Comparison of ENCODE assay signal across 12 mouse cellular contexts in genomic region chr7:137213444-137213843, GRCm38 (mm10).
"Had no signal": no experiment of that assay in that cellular context is flagged by ENCODE, and none has a peak within 500 bp of the region (broad histone marks: within the 10 kb centered on the region; RNA-seq: fewer than 3 reads in every experiment).

No protein-coding gene starts in this region.

- H3K27me3 ChIP-seq: intestine, embryonic 15.5 days; midbrain, embryonic 13.5 days had no signal

- H3K4me2 ChIP-seq: intestine, embryonic 15.5 days; liver, embryonic 12.5 days; lung, embryonic 14.5 days; midbrain, embryonic 13.5 days had no signal

- H3K36me3 ChIP-seq: intestine, embryonic 15.5 days; liver, embryonic 12.5 days had no signal

- DNase-seq: kidney, adult 18-20 months; kidney, postnatal 10 days; left cerebral cortex, postnatal 4 days; lung, embryonic 14.5 days; retina, postnatal 1 day; right cerebral cortex, postnatal 4 days; spleen, adult 18-20 months; thymus, adult 18-20 months; thymus, postnatal 14 days had no signal

- ATAC-seq: intestine, embryonic 15.5 days; liver, embryonic 12.5 days; midbrain, embryonic 13.5 days had no signal

- H3K27ac ChIP-seq: intestine, embryonic 15.5 days; liver, embryonic 12.5 days had no signal

- H3K4me1 ChIP-seq: intestine, embryonic 15.5 days; liver, embryonic 12.5 days had no signal

- H3K9me3 ChIP-seq: intestine, embryonic 15.5 days; liver, embryonic 12.5 days; midbrain, embryonic 13.5 days had no signal

- H3K4me3 ChIP-seq: intestine, embryonic 15.5 days; liver, embryonic 12.5 days; midbrain, embryonic 13.5 days had no signal

- H3K9ac ChIP-seq: intestine, embryonic 15.5 days; liver, embryonic 12.5 days; lung, embryonic 14.5 days; midbrain, embryonic 13.5 days had no signal
